Mouse (Mus musculus): ENCODE data around the gene Sugct. TPM values are rescaled to one million over a fixed set of nuclear protein-coding genes. Genes with fewer than 3 reads are reported as not detected.

Gene Sugct
- polyA plus RNA-seq (2016; fragmentation: Nextera tagmentation; extraction: Ambion mirVana) = 2.7 and 3.9 TPM in 2 replicates

DNA sequence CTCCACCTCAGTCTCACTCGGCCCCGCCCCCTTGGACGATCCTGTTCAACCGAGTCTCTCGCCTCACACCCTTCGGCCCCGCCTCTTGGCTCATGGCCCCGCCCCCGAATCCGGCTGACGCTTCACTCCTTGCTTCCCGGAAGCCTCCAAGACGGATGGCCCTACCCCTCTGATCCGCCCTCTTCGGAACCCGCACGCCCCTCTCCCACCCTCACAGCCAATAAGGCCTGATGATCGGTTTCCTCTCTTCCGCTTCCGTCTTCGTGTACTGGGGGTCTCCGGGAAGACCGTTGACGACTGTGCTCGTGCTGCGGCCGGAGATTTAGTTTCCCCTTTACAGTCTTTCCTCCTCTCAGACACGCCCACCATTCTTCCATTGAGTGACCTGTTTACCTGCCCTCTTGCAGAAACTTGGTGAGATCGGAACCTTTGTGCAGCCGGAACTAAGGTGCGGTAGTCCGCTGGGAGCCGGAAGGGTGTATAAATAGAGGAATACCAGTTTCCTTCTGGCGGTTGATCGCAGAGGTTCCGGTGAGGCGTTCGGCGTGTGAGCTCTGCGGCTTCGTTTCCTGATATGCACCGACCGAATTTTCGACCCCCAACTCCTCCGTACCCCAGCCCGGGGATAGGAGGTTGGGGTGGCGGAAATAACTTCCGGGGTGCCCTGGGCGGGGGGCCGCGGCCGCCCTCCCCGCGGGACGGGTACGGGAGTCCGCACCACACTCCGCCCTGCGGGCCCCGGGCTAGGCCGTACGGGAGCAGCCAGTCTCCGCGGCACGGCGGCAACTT, at the start of gene Sugct, which contains the start of gene Mplkip:
Sugct (minus strand) TSS at position 643 of the 789 bp plus-strand sequence.
Mplkip (plus strand) TSS at position 282 of the 789 bp plus-strand sequence.
- DNase-seq (ENCODE audit: low spot score) = peak; percentile 100
- H3K4me3 ChIP-seq = peak within 1 kb of the TSS; percentile 84
- WGBS = under 1% methylated on average over 66 of the region's 66 CpGs
- no peaks in the 10 kb centered on the region for H3K9me3 ChIP-seq (replicated peaks)
- H3K27me3 ChIP-seq (ENCODE audit: low read depth, poor library complexity, severe bottlenecking) = no peaks in the 10 kb centered on the region
- peaks cover 21% of the 10 kb centered on the region for H3K4me1 ChIP-seq
- no peaks in the 10 kb centered on the region; the same call in 1 of the 2 replicates for H3K36me3 ChIP-seq
- H3K27ac ChIP-seq (replicated peaks) = peak within 1 kb of the TSS; percentile 93

DNA sequence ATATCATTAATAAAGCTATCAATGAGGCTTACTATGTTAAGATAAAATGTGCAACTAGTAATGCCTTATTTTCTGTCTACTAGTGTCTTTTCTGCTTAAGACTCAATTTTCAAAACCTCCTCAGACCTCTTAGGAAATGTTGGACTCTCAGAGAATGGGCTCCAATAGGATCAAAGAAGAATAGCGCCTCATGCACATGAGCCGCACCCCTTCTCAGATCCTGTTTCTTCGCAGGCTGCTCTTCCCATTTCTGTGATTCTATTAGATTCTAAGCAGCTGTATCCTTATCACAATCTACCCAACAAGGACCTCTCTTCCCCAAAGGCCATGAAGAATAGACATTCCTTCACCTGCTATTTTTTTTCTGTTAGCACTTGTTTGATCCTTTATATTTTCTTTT, 33.4 kb upstream of the Sugct start:
- 97% methylated on average over 3 of the region's 3 CpGs for WGBS
- no peaks in the 10 kb centered on the region for H3K9me3 ChIP-seq (replicated peaks)
- no peak overlapping the region for H3K27ac ChIP-seq (replicated peaks)
- H3K36me3 ChIP-seq = peaks cover 32% of the 10 kb centered on the region
- no peaks in the 10 kb centered on the region for H3K27me3 ChIP-seq (ENCODE audit: low read depth, poor library complexity, severe bottlenecking)
- H3K4me3 ChIP-seq = no peak overlapping the region
- no peaks in the 10 kb centered on the region for H3K4me1 ChIP-seq
- no peak for DNase-seq (ENCODE audit: low spot score)

DNA sequence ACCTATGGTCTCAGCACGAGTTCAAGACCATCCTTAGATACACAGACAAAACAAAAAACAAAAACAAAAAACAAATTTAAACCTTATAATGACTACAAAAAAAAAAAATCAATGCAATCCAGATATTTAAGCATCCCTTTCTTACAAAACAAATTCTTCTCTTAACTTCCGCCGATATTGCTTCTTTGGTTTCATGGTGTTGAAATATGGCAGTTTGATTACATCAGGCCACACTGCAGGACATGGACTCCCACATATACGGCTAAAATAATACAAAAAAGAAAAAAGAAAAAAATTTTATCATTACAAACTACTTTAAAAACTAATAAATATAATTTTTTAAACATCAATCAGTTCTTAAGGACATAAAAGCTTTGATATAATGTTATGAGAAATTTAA, 32.6 kb upstream of the Sugct start:
- no peak overlapping the region for H3K27ac ChIP-seq (replicated peaks)
- 94% methylated on average over 4 of the region's 4 CpGs for WGBS
- no peaks in the 10 kb centered on the region for H3K9me3 ChIP-seq (replicated peaks)
- no peaks in the 10 kb centered on the region for H3K27me3 ChIP-seq (ENCODE audit: low read depth, poor library complexity, severe bottlenecking)
- no peaks in the 10 kb centered on the region for H3K4me1 ChIP-seq
- no peak overlapping the region for H3K4me3 ChIP-seq
- peaks cover 28% of the 10 kb centered on the region for H3K36me3 ChIP-seq
- DNase-seq (ENCODE audit: low spot score) = no peak

DNA sequence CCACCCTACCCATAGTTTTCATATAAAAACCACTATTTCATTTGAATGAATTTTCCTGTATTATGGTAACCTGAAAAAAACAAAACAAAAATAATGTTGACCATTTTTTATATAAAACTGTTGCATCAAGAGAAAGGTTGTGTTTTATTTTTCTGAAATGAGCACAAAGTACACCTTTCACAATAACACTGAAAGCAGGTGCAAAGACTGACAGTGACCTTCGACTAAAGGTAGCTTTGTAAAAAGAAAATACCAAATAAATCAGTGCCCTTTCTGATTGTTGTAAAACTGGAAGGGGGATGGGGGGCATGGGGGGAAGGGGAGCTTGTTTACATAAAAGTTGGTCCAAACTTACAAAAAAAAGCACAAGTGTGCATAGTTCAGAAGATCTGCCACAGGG, 22.0 kb upstream of the Sugct start:
- Histone ChIP-seq H3K36me3 (peaks cover 59% of the 10 kb centered on the region), H3K27me3 (ENCODE audit: low read depth, poor library complexity, severe bottlenecking) (no peaks in the 10 kb centered on the region), H3K4me3 (no peak overlapping the region), H3K27ac (replicated peaks) (no peak overlapping the region), H3K9me3 (replicated peaks) (no peaks in the 10 kb centered on the region), H3K4me1 (no peaks in the 10 kb centered on the region)
- no peak for DNase-seq (ENCODE audit: low spot score)
- WGBS = 83% methylated on average over 1 of the region's 1 CpGs

DNA sequence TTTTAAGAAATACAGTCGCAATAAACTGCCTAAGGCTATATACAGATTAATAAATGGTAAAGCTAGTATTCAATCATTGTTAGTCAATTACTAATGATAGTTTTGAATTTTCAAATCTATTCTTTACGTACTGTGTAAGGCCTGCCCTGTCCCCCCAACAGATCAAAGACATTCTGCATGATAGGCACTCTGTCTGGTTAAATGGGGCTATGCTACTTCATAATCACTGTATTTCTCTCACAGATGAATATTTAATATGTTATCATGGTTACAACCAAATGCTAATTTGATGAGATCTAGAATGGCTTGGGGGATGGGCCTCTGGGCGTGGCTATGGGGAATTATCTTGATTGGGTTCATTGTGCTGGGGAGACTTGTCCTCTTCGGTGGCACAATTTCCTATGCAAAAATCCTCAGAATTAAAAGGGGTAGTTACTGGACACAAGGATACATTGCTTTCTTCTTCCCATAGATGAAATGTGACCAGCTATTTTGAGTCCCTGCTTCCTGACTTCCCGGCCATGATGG, 13.5 kb upstream of the Sugct start:
- WGBS = 84% methylated on average over 5 of the region's 5 CpGs
- DNase-seq (ENCODE audit: low spot score) = no peak

DNA sequence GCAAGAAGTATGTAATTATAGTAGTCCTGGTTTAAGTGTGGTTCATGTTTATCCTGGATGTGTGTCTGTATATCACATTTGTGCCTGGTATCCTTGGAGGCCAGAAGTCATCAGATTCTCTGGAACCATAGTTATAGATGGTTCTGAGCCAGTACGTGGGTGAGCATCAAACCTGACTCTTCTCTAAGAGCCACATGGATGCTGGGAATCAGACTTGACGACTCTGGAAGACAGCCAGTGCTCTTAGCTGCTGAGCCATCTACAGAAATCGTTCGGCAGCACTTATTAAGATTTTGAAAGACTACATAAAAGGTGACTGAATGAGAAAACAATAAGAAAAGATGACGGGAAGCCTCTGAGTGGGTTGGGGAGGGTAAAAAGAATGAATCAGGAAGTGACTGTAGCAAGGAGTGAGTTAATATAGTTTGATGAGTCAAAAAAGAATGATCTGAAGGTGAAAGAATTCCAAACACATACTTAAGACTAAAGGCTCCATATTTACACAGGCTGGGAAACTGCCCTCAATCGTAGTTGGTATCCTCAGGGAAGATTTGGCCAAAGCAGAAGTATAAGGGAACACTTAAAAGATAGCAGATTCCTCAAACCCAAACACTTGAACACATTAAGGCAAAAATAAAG, 10.0 kb upstream of the Sugct start:
- 95% methylated on average over 6 of the region's 6 CpGs for WGBS
- H3K27ac ChIP-seq (replicated peaks) = no peak overlapping the region
- H3K4me3 ChIP-seq = no peak overlapping the region
- peaks cover 10% of the 10 kb centered on the region; the same call in 1 of the 2 replicates for H3K36me3 ChIP-seq
- H3K9me3 ChIP-seq (replicated peaks) = no peaks in the 10 kb centered on the region
- no peaks in the 10 kb centered on the region for H3K27me3 ChIP-seq (ENCODE audit: low read depth, poor library complexity, severe bottlenecking)
- no peak for DNase-seq (ENCODE audit: low spot score)
- no peaks in the 10 kb centered on the region for H3K4me1 ChIP-seq

More for the DNA sequence above, 13.5 kb upstream of the Sugct start:
- no peak overlapping the region for H3K4me3 ChIP-seq
- no peaks in the 10 kb centered on the region for H3K4me1 ChIP-seq
- H3K9me3 ChIP-seq (replicated peaks) = no peaks in the 10 kb centered on the region
- no peak overlapping the region for H3K27ac ChIP-seq (replicated peaks)
- peaks cover 3% of the 10 kb centered on the region for H3K36me3 ChIP-seq
- H3K27me3 ChIP-seq (ENCODE audit: low read depth, poor library complexity, severe bottlenecking) = no peaks in the 10 kb centered on the region

DNA sequence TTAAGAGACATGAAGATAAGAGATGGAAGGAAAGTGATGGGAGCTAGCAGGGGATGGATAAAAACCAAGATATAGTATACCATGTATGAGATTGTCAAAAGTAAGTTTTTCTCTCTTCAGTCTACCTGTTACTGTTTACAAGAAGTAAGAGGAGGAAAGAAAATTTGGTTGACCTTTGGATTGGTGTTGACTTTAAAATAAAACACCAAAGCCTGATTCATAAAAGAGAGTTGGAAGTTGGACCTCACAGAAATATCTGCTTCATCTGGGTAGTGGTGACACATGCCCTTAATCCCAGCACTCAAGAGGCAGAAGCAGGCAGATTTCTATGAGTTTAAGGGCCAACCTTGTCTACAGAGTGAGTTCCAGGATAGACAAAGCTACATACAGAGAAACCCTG, 7.0 kb upstream of the Sugct start:
- Histone ChIP-seq H3K36me3 (peaks cover 10% of the 10 kb centered on the region; the same call in 1 of the 2 replicates), H3K27ac (replicated peaks) (no peak overlapping the region), H3K4me3 (no peak overlapping the region), H3K9me3 (replicated peaks) (no peaks in the 10 kb centered on the region), H3K27me3 (ENCODE audit: low read depth, poor library complexity, severe bottlenecking) (no peaks in the 10 kb centered on the region), H3K4me1 (0 out of 2 replicates have a peak, but pooled peaks cover 2% of the 10 kb centered on the region)
- DNase-seq (ENCODE audit: low spot score) = no peak

DNA sequence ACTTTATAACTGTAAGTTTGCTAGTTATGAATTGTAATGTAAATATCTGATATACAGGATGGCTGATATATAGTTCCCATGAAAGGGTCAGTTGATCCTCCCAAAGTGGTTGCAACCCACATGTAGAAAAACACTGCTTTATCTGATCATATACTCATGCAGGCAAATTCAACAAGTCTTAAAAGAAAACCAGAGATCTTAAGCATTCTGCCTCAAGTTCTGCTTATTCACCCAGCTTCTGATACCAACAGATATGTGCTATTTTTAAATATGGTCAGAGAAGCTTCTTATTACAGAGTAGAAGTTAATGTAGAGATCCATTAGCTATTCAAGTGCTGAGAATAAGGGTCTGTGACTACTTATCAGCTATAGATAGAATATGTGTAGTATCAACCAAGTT, 6.0 kb upstream of the Sugct start:
- Histone ChIP-seq H3K4me1 (peaks cover 10% of the 10 kb centered on the region), H3K4me3 (no peak overlapping the region), H3K27ac (replicated peaks) (no peak overlapping the region), H3K9me3 (replicated peaks) (no peaks in the 10 kb centered on the region), H3K36me3 (peaks cover 10% of the 10 kb centered on the region; the same call in 1 of the 2 replicates), H3K27me3 (ENCODE audit: low read depth, poor library complexity, severe bottlenecking) (no peaks in the 10 kb centered on the region)
- DNase-seq (ENCODE audit: low spot score) = no peak

DNA sequence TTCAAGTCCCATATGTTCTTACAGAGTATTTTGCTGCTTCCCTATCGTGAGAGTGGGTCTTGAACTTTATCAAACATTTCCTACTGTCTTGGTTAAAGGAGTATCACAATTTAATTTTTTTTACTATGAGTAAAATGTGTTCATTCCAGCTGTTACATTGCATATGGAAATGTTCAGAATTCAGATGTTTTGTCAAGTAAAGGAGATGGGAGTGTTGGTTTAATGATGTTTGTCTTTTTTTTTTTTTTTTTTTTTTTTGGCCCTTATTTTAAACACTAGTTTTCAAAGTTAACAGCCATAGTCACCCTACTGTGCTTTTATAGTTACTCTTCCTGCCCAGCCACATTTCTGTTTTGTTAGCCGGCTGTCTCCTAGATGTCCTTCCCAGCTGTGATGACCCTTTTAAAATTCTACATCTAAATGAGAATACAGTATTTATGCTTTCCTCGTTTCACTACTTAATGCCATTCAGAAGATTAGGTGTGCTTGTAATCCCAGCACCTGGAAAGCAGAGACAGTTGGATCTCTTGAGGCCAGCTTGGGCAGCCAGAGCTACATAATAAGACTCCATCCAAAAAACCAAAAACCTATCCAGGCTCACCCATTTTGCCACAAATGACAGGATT, 4.8 kb upstream of the Sugct start:
- Histone ChIP-seq H3K9me3 (replicated peaks) (no peaks in the 10 kb centered on the region), H3K36me3 (peaks cover 10% of the 10 kb centered on the region; the same call in 1 of the 2 replicates), H3K4me1 (peaks cover 14% of the 10 kb centered on the region), H3K4me3 (no peak overlapping the region), H3K27ac (replicated peaks) (no peak overlapping the region), H3K27me3 (ENCODE audit: low read depth, poor library complexity, severe bottlenecking) (no peaks in the 10 kb centered on the region)
- WGBS = 85% methylated on average over 3 of the region's 3 CpGs
- DNase-seq (ENCODE audit: low spot score) = no peak

DNA sequence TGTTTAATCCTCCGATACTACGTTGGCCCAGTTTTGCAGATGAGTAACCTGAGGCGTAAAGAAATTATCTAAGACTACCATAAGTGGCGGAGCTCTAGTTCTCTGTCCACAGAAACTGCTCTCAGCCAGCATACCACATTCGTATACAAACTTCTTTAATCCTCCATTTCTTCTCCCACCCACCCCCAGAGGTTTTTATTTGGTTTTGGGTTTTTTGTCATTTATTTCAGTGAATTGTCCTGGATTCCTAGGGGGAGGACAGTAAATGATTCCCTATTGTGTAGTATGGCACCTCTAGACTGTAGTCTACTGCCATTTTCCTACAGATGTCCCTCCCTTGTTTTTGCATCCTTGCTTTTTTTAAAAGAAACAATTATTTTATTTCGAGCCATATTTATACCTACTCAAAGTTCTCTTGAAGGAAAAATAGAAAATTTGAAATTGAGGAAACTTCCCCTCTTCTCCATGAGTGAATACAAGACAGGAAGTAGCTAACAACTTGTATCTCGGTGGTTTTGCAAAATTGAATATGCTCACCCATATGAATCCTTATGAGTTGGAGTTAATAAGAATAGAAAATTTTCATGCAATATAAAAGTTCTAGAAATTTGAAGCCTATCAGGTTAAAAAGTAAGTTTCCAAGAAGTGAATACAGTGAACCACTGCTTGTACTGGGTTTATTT, 686 bp upstream of the Sugct start:
- Histone ChIP-seq H3K4me1 (peaks cover 21% of the 10 kb centered on the region), H3K9me3 (replicated peaks) (no peaks in the 10 kb centered on the region), H3K27ac (replicated peaks) (peak overlapping the region; percentile 93), H3K4me3 (peak overlapping the region; percentile 84), H3K27me3 (ENCODE audit: low read depth, poor library complexity, severe bottlenecking) (no peaks in the 10 kb centered on the region), H3K36me3 (no peaks in the 10 kb centered on the region; the same call in 1 of the 2 replicates)
- WGBS = 21% methylated on average over 7 of the region's 7 CpGs
- DNase-seq (ENCODE audit: low spot score) = no peak

DNA sequence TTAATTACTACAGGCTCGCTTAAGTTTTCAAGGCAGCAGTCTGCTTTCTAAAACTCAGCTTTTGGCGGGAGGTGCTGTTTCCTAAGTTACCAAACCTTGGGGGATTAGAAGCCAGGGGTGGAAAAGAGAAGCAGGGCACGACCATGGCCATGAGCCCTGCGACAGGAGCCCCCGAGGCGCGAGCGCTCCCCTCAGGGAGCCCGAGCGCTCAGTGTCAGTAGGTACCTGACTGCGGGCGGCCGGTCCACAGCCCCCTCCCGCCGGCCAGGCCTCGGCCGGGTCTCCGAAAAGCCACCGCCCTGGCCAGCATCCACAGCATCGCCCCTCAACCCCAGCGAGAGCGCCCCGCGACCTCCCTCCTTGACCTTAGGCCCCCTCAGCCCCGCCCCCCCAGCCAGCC, 939 bp downstream of the Sugct start:
- under 1% methylated on average over 25 of the region's 25 CpGs for WGBS
- Histone ChIP-seq H3K4me3 (peak overlapping the region; percentile 84), H3K27me3 (ENCODE audit: low read depth, poor library complexity, severe bottlenecking) (no peaks in the 10 kb centered on the region), H3K36me3 (no peaks in the 10 kb centered on the region; the same call in 1 of the 2 replicates), H3K9me3 (replicated peaks) (no peaks in the 10 kb centered on the region), H3K4me1 (peaks cover 21% of the 10 kb centered on the region), H3K27ac (replicated peaks) (peak overlapping the region; percentile 93)
- DNase-seq (ENCODE audit: low spot score) = no peak

DNA sequence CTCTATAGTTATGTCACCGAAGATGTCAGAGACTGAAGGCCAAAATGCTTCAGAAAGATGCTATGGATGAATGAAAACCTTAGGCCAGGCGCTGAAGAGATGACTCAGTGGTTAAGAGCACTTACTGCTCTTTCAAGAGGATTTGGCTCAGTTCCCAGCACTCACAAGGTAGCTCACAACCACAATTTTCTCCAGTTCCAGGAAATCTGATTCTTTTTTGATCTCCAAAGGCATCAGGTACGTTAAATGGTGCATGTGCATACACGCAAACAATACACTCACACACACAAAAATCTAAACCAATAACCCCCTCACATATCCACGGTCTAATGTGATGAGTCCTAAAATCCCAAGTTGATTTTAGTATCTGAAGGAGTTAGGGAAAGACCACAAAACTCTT, 1.5 kb downstream of the Sugct start:
- Histone ChIP-seq H3K27ac (replicated peaks) (no peak overlapping the region), H3K9me3 (replicated peaks) (no peaks in the 10 kb centered on the region), H3K4me1 (peaks cover 21% of the 10 kb centered on the region), H3K27me3 (ENCODE audit: low read depth, poor library complexity, severe bottlenecking) (no peaks in the 10 kb centered on the region), H3K4me3 (peak overlapping the region; percentile 84), H3K36me3 (no peaks in the 10 kb centered on the region; the same call in 1 of the 2 replicates)
- 76% methylated on average over 5 of the region's 5 CpGs for WGBS
- no peak for DNase-seq (ENCODE audit: low spot score)

Measured in midbrain, embryonic 10.5 days (tissue).